Mouse (Mus musculus): Measurements from ENCODE around the gene Lhx2. TPM values are rescaled to one million over a fixed set of nuclear protein-coding genes. Genes with fewer than 3 reads are reported as not detected.

Lhx2 gene
- polyA plus RNA-seq, 1 experiment from 2014 or later = 17.4 TPM

DNA sequence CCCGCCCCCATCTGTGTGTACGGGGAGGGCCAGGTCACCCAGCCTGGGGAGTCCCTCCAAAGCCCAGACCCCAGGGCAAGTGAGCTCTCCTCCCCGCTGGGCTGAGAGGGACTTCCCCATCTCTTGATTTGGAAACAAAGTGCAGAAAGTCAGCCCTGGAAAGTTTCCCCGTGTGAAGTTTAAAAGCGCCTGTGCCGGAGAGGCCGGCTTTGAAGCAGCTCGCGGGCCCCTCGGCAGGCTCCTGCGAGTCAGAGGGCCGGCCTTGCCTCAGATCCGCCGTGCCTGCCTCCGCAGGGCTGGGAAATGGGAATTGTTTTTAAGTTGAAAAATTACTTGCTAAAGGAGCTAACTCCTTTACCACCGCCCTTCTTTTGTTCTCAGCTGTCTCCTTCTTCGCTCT lies 2.5 kb upstream of the Lhx2 start:
- no peaks in the 10 kb centered on the region for H3K36me3 ChIP-seq
- no peak overlapping the region for H3K27ac ChIP-seq
- H3K4me1 ChIP-seq = peaks cover 20% of the 10 kb centered on the region
- 3% methylated on average over 17 of the region's 17 CpGs for WGBS
- no peak overlapping the region for H3K9ac ChIP-seq
- peaks cover 65% of the 10 kb centered on the region for H3K27me3 ChIP-seq
- ATAC-seq (ENCODE audit: low FRiP score, low read depth) = peak; percentile 24; the same call in 1 of the 2 replicates
- H3K4me2 ChIP-seq (replicated peaks) = peak overlapping the region; percentile 53
- H3K9me3 ChIP-seq = no peaks in the 10 kb centered on the region
- H3K4me3 ChIP-seq = peak overlapping the region; percentile 24

DNA sequence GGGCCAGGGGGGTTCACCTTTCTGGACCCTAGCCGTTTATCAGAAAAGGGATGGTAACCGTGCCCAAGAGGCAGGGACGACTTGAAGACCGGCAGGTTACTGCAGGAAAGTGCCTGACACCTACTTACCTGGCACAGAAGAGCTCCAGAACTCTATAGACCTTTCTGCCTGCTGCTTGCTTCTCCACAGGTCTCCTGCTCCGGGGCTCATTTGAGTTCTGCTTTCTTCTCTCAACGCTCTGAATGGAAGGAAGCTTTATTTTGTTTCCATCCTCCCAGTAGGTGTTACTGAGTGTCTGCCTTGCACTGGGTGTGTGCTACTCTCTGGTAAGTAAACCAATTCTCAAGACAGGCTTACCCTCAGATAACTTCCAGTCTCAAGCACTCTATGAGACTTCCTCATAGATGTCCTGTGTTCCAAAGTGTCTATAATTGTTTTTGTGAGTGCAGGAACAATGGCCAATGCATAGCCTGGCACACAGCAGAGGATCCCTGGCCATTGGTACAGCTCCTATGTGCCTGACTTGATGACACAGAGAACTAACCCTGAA lies 1.9 kb upstream of the Lhx2 start:
- no peak for ATAC-seq (ENCODE audit: low FRiP score, low read depth)
- WGBS = 8% methylated on average over 6 of the region's 6 CpGs
- H3K36me3 ChIP-seq = no peaks in the 10 kb centered on the region
- H3K4me1 ChIP-seq = peaks cover 20% of the 10 kb centered on the region
- no peak overlapping the region for H3K9ac ChIP-seq
- H3K27me3 ChIP-seq = peaks cover 70% of the 10 kb centered on the region
- no peak overlapping the region for H3K27ac ChIP-seq
- no peak overlapping the region; the same call in 1 of the 2 replicates for H3K4me3 ChIP-seq
- H3K4me2 ChIP-seq (replicated peaks) = peak overlapping the region; percentile 53; the same call in 1 of the 2 replicates
- no peaks in the 10 kb centered on the region for H3K9me3 ChIP-seq

- Histone ChIP-seq H3K27ac (no peak overlapping the region), H3K9ac (no peak overlapping the region), H3K36me3 (no peaks in the 10 kb centered on the region), H3K4me2 (replicated peaks) (no peak overlapping the region), H3K9me3 (no peaks in the 10 kb centered on the region), H3K27me3 (peaks cover 75% of the 10 kb centered on the region), H3K4me3 (no peak overlapping the region), H3K4me1 (peaks cover 20% of the 10 kb centered on the region)
- WGBS = 39% methylated on average over 5 of the region's 5 CpGs
- ATAC-seq (ENCODE audit: low FRiP score, low read depth) = no peak
Observed at GRCm38 (mm10) chr2:38337681-38338080, 1.4 kb upstream of the Lhx2 start.

DNA sequence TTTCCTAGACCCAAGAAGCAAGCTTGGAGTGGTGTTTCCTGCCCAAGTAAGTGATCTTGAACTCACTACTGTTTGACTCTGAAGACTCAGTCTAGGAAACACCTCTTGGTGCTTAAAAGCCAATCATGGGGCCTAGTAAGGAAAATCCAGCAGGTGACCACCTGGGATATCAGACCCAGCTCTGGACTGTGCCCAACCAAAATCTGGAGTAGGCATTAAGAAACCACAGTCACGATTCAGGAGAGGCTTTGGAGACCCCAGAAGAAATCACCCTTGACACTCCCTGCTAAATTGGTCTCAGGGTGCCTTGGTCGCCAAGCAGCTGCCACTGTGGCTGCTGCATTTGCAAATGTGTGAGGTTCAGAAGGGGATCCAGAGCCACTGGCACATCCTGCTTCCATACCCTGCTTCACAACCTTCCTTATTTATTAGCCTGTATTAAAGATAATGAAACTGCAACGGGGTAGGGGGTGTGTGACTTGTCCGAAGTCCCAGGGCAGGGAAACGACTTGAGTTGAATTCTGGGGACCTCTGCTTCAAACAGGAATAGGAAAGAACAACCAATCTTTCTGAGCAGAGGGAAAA lies 641 bp upstream of the Lhx2 start:
- H3K4me3 ChIP-seq = peak overlapping the region; percentile 58
- peaks cover 83% of the 10 kb centered on the region for H3K27me3 ChIP-seq
- no peaks in the 10 kb centered on the region for H3K9me3 ChIP-seq
- ATAC-seq (ENCODE audit: low FRiP score, low read depth) = no peak
- 8% methylated on average over 5 of the region's 5 CpGs for WGBS
- peaks cover 20% of the 10 kb centered on the region for H3K4me1 ChIP-seq
- H3K27ac ChIP-seq = no peak overlapping the region
- H3K9ac ChIP-seq = peak overlapping the region; percentile 78; the same call in 1 of the 2 replicates
- no peaks in the 10 kb centered on the region for H3K36me3 ChIP-seq
- peak overlapping the region; percentile 98 for H3K4me2 ChIP-seq (replicated peaks)

DNA sequence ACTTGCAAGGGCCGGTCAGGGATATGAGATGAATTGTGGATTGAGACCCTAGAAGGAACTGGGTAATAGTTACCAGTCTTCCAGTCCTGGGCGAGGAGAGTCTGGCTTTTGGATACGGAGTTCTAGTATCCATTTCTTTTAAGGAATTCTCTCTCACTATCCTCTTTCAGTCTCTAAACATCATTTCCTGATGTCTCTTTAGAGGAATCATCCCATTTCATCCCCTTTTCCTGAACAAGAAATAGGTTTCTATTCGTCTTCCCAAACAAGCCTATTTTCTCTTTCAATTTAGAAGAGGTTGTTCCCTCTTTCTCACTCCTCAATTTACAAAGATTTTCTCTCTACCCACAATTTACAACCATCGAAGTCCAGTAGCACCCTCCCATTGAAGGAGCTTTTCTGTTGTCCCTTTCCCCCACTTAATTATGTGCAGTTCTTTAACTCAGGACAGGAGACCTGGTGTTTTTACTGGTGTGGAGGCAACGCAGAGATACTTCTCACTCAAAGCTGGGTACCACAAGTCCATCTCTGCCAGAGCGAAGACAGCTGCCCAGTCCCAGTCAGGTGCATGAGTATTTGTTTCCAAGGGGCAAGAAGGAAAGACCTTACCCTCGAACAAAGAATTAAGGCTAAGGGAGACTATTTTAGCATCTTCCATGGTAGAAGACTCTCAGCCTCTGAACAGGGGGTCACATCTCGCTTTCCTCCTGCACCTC lies 987 bp downstream of the Lhx2 start:
- Histone ChIP-seq H3K27me3 (peaks cover 95% of the 10 kb centered on the region), H3K27ac (no peak overlapping the region), H3K4me1 (peaks cover 18% of the 10 kb centered on the region), H3K4me2 (replicated peaks) (peak overlapping the region; percentile 98), H3K4me3 (peak overlapping the region; percentile 58), H3K9ac (peak overlapping the region; percentile 78), H3K9me3 (no peaks in the 10 kb centered on the region), H3K36me3 (no peaks in the 10 kb centered on the region)
- no peak for ATAC-seq (ENCODE audit: low FRiP score, low read depth)
- WGBS = 4% methylated on average over 9 of the region's 9 CpGs

DNA sequence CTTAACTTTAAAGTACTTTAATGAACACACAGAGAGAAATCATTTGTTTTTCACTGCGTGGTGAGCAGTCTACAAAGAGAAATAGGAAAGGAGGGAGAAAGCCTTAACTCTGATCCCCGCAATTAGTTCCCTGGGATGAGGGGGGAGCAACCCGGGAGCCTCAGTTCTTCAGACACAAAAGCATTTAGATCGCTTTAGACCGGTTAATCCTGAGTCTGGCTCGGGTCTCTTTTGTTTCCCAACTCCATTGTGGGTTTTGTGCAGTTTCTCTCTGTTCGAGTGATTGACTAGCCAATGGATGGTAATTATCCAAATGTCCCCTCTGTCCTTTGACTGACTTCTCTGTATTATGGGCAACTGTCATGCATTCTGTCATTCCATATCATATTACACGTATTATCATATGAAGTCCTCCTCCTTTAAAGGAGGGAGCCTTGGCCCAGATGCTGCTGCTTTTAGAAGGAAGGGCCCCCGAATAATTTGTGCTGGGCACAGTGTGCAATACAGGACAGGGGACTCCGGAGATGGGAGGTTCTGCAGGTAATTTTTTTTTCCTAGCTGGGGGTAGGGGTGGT lies 1.6 kb downstream of the Lhx2 start:
- Histone ChIP-seq H3K4me3 (peak overlapping the region; percentile 58; the same call in 1 of the 2 replicates), H3K27me3 (peaks cover 95% of the 10 kb centered on the region), H3K9ac (no peak overlapping the region), H3K4me2 (replicated peaks) (peak overlapping the region; percentile 98), H3K27ac (no peak overlapping the region), H3K9me3 (no peaks in the 10 kb centered on the region), H3K36me3 (no peaks in the 10 kb centered on the region), H3K4me1 (peaks cover 18% of the 10 kb centered on the region)
- no peak for ATAC-seq (ENCODE audit: low FRiP score, low read depth)
- 5% methylated on average over 10 of the region's 10 CpGs for WGBS

DNA sequence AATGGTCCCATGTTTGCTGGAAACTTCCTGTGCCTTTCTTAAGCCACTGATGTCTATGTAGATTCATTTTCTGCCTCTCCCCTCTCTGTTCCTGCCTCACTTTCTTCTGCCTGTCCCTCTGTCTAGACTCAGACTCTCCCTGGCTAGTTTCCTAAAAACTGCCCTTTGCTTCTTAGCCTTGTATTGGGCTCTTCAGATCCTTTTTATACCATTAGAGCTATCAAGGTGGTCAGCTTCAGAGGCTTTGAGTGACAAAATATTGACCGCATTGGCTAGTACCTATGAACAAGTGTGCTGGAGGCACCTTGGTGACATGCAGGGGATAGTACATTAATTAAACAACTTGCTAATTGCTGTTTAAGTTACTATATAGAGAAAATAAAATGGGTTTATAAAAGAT lies 4.5 kb downstream of the Lhx2 start:
- H3K4me3 ChIP-seq = no peak overlapping the region
- H3K36me3 ChIP-seq = no peaks in the 10 kb centered on the region
- H3K4me1 ChIP-seq = peaks cover 26% of the 10 kb centered on the region
- WGBS = 40% methylated on average over 1 of the region's 1 CpGs
- H3K27me3 ChIP-seq = peaks cover 92% of the 10 kb centered on the region
- H3K4me2 ChIP-seq (replicated peaks) = no peak overlapping the region
- ATAC-seq (ENCODE audit: low FRiP score, low read depth) = no peak
- no peaks in the 10 kb centered on the region for H3K9me3 ChIP-seq
- H3K9ac ChIP-seq = no peak overlapping the region
- no peak overlapping the region for H3K27ac ChIP-seq

GRCm38 (mm10) chr2:38344727-38345126 lies 5.6 kb downstream of the Lhx2 start:
- H3K9ac ChIP-seq = no peak overlapping the region
- H3K4me1 ChIP-seq = peaks cover 31% of the 10 kb centered on the region
- H3K27ac ChIP-seq = no peak overlapping the region
- no peaks in the 10 kb centered on the region for H3K9me3 ChIP-seq
- no peak overlapping the region for H3K4me2 ChIP-seq (replicated peaks)
- peaks cover 93% of the 10 kb centered on the region for H3K27me3 ChIP-seq
- H3K4me3 ChIP-seq = no peak overlapping the region
- no peaks in the 10 kb centered on the region for H3K36me3 ChIP-seq
- ATAC-seq (ENCODE audit: low FRiP score, low read depth) = no peak

- no peak for ATAC-seq (ENCODE audit: low FRiP score, low read depth)
- Histone ChIP-seq H3K9me3 (no peaks in the 10 kb centered on the region), H3K9ac (no peak overlapping the region), H3K4me1 (peaks cover 41% of the 10 kb centered on the region), H3K4me2 (replicated peaks) (no peak overlapping the region), H3K36me3 (no peaks in the 10 kb centered on the region), H3K4me3 (no peak overlapping the region), H3K27ac (no peak overlapping the region), H3K27me3 (peaks cover 91% of the 10 kb centered on the region)
- 7% methylated on average over 6 of the region's 6 CpGs for WGBS
Observed at GRCm38 (mm10) chr2:38346417-38346816, 7.3 kb downstream of the Lhx2 start.

DNA sequence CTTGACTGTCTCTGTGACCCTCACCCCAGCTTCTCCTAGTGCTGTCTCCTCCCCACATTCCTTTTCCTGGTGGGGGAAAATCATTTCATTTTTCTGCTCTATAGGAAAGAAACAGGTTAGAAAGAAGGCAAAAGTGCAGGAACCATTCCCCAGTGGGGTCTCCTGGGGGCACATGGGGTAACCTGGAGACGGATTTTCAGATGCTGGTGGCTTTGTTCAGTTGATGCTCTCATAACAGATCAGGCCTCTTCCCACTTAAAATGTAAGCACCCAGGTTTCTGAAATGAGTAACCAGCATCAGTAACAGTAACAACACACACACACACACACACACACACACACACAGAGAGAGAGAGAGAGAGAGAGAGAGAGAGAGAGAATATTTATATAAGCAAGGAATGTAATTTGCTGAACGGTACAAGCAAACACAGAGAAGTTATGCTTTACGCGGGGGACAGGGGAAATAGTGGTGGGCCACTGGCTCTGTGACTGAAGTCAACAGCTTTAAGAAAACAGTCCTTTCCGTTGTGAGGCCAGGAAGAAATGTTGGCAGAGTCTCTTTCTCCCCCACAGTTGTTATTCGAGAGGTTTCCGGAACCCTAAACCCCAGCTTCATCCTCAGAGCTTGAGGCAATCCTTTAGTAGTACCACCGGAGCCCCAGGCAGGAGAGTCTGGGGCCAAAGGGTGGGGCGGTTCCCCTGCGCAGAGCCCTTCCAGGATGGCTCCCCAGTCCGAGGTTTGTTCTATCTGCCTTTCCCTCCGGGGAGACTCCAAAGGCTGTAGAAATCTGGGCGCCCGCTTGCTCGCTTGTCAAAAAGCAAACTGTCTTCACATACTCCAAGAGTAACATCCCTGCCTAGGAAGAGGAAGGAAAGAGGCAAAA lies 8.0 kb downstream of the Lhx2 start:
- Histone ChIP-seq H3K27ac (no peak overlapping the region), H3K4me1 (peaks cover 45% of the 10 kb centered on the region), H3K9ac (peak overlapping the region; percentile 70)

DNA sequence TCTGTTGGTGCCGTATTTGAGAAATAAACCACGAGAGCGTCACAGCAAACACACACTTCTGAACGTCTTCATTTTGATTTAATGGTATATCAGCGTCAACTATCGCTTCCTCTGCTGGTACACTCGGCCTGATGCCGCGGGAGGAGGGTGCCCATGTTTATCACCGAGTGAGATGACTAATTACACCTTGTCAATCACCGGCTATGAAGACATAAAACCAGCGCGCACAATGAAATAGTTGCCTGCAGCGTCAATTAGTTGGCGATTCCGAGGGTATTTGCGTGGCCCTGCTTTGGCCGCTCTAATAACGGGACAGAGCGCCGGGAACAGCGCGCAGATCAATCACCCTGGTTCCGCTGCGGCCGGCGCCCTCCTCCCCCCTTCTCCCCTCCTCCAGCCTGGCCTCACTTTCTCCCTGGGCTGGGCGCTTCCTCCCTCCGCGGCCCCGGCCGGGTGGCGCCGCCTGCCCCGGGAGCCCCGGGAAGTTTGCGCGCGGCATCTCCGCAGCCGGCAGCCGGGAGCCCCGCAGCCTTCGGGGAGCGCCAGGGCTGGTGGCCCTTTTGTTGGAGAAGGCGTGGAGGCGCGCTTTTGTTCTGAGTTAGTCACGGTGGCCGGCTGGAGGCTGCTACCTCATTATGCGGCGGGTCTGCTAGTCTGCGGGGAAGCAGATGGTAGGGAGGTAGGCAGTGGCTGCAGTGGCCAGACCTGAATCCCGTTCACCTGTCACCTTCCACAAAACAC lies 8.9 kb downstream of the Lhx2 start:
- peaks cover 48% of the 10 kb centered on the region for H3K4me1 ChIP-seq
- H3K27me3 ChIP-seq = peaks cover 90% of the 10 kb centered on the region
- WGBS = under 1% methylated on average over 53 of the region's 54 CpGs
- no peaks in the 10 kb centered on the region for H3K36me3 ChIP-seq
- H3K4me3 ChIP-seq = peak overlapping the region; percentile 51
- no peak overlapping the region for H3K27ac ChIP-seq
- H3K9ac ChIP-seq = peak overlapping the region; percentile 70
- no peak for ATAC-seq (ENCODE audit: low FRiP score, low read depth)
- H3K9me3 ChIP-seq = no peaks in the 10 kb centered on the region
- peak overlapping the region; percentile 82 for H3K4me2 ChIP-seq (replicated peaks)

More for the DNA sequence above, 8.0 kb downstream of the Lhx2 start:
- H3K27me3 ChIP-seq = peaks cover 90% of the 10 kb centered on the region
- no peaks in the 10 kb centered on the region for H3K36me3 ChIP-seq
- H3K9me3 ChIP-seq = no peaks in the 10 kb centered on the region
- peak overlapping the region; percentile 82 for H3K4me2 ChIP-seq (replicated peaks)
- 4% methylated on average over 15 of the region's 15 CpGs for WGBS
- peak overlapping the region; percentile 51 for H3K4me3 ChIP-seq
- ATAC-seq (ENCODE audit: low FRiP score, low read depth) = no peak
